Mouse (Mus musculus) cerebellum, adult 2 months (tissue): ENCODE data around the gene Baiap2l1. TPM values are rescaled to one million over a fixed set of nuclear protein-coding genes. Genes with fewer than 3 reads are reported as not detected.

Experiments
- DNase-seq, 2 experiments: peaks; one replicate each; pipeline ENCODE4 v3.0.0; 2021
- H3K27ac ChIP-seq: fragments of 200-500 bp; 2 replicates; pipeline ENCODE4 v1.5.1; 2012; ENCODE audit warnings: low read length, control low read depth, inconsistent platforms; ENCODE audit not compliant: insufficient read depth
- H3K27me3 ChIP-seq: fragments of 200-500 bp; 2 replicates; pipeline ENCODE4 v1.6.1; 2012; ENCODE audit warnings: inconsistent platforms, mild to moderate bottlenecking, low read length, moderate library complexity; ENCODE audit not compliant: control insufficient read depth, insufficient read depth
- H3K4me1 ChIP-seq: fragments of 200-500 bp; 2 replicates; pipeline ENCODE4 v1.6.1; 2011; ENCODE audit warnings: low read length; ENCODE audit not compliant: control insufficient read depth, insufficient read depth
- H3K4me3 ChIP-seq: fragments of 200-500 bp; replicated peaks from 2 replicates; pipeline ENCODE3; 2011; ENCODE audit warnings: mild to moderate bottlenecking, low read depth, low read length, control low read depth; ENCODE audit not compliant: insufficient read depth
- CTCF ChIP-seq: fragments of 200-500 bp; IDR thresholded peaks from 2 replicates; pipeline ENCODE4 v1.5.1; 2011; ENCODE audit warnings: low read depth, mild to moderate bottlenecking, control low read depth, low read length, moderate library complexity, borderline replicate concordance; ENCODE audit not compliant: insufficient read depth
- POLR2A ChIP-seq: fragments of 200-500 bp; IDR thresholded peaks from 2 replicates; pipeline ENCODE4 v1.6.1; 2011; ENCODE audit warnings: low read length, control low read depth, borderline replicate concordance; ENCODE audit not compliant: insufficient read depth
- WGBS: fragments of 180-500 bp; shearing (Covaris S2); methylation state at CpG from one replicate; pipeline ENCODE4 v1.1.7; 2018; 5-methylcytosine and 5-hydroxymethylcytosine counted together
- polyA plus RNA-seq: library from polyadenylated mRNA; depleted of rRNA; stranded (reverse); fragments of >200 nt; gene quantifications from 2 replicates; pipeline ENCODE4 v1.2.3, GENCODE M21; 2012

The Baiap2l1 gene
- polyA plus RNA-seq, 1 experiment: 0.34 TPM

DNA sequence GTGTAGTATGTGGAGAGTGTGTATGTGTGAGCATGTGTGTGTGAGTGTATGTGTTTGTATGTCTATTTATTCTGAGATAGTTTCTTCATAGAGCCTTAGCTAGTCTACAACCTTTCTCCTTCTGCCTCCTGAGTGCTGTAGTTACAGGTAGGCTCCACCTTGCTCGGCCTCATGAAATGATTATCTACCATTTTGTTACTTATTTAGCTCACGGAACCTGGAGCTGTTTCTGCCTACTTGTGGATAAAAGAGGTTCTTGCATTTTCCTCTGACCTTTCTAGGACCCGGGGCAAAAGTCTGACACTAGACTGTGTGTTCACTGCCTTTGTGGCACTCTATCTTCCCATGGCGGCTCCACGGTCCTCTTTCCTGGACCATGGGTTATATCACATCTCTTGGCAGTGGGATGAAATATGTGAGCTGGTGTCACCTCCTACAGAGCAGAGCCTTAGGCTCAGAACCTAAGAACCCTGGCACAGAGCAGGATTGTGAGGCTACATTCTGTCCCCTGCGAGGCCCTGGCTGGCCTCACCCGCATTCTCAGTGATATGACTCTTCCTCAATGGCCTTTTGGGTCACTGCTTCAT is 113.9 kb downstream of the Baiap2l1 start, which contains the start of gene Bri3:
Gene Bri3 (plus strand): TSS at position 537 of the 587 bp plus-strand sequence.
- Histone ChIP-seq H3K4me1 (no peaks in the 10 kb centered on the region), H3K27me3 (no peaks in the 10 kb centered on the region), H3K4me3 (no peak within 1 kb of the TSS), H3K27ac (no peak within 1 kb of the TSS)
- no peak for DNase-seq
- TF ChIP-seq CTCF (no peak), POLR2A (no peak)
- 96% methylated on average over 7 of the region's 7 CpGs for WGBS

DNA sequence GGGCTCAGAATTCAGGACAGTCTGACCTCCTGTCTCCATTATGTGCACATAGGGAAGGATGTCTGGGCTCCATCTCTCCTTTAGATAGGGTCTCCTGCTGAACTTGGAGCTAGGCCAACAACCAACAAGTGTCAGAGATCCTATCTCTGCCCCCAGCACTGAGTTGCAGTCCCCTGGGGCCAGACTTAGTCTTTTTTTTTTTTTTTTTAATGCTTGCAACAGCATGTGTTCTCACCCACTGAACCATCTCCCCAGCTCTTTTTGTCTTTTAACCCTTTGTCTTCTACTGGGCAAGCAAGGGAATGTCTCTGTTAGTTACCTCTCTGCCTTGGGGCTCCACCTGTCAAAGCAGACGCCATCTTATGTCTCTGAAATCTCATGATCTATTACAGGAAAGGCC is 118.9 kb downstream of the Baiap2l1 start:
- Histone ChIP-seq H3K4me3 (no peak overlapping the region), H3K27me3 (no peaks in the 10 kb centered on the region), H3K4me1 (no peaks in the 10 kb centered on the region), H3K27ac (no peak overlapping the region)
- WGBS: 76% methylated on average over 1 of the region's 1 CpGs
- TF ChIP-seq CTCF: no peak
- TF ChIP-seq POLR2A: no peak
- no peak for DNase-seq

DNA sequence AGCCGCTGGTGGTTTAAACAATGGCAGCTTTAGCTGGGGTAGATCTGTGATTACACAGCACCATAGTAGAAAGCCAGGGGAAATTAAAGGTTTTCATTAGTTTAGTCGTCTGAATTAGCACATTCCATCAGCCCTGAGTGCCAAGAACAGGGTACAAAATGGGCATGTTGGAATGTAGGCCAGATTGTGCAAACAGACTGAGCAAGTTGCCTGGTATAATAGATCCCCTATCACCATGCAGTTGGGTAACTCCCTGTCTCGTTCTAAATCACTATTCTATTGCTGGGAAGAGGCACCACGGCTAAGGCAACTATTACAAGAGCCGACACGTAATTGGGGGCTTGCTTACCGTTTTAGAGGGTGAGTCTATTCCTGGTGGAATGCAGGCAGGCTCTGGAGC is 123.2 kb downstream of the Baiap2l1 start:
- WGBS: 82% methylated on average over 7 of the region's 7 CpGs
- H3K27me3 ChIP-seq: no peaks in the 10 kb centered on the region
- no peaks in the 10 kb centered on the region for H3K4me1 ChIP-seq
- no peak for TF ChIP-seq CTCF
- TF ChIP-seq POLR2A: no peak
- DNase-seq: no peak
- no peak overlapping the region for H3K27ac ChIP-seq
- H3K4me3 ChIP-seq: no peak overlapping the region

DNA sequence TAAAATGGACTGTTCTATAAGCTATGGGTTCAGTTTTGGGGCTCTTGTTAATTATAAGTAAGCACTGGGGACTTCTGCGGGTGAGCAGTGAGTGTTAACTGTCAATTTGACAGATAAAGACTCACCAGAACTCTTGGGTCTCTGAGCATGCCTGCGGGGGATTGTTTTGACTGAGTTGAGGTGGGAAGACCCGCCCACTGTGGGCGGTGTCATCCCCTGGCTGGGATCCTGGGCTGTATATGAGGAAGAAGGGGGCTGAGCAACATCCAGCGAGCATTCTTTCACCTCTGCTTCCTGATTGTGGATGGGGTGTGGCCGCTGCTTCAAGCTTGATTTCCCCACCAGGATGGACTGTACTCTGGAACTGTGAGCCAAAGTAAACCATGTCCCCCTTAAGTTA is 123.7 kb downstream of the Baiap2l1 start:
- WGBS: 76% methylated on average over 6 of the region's 6 CpGs

DNA sequence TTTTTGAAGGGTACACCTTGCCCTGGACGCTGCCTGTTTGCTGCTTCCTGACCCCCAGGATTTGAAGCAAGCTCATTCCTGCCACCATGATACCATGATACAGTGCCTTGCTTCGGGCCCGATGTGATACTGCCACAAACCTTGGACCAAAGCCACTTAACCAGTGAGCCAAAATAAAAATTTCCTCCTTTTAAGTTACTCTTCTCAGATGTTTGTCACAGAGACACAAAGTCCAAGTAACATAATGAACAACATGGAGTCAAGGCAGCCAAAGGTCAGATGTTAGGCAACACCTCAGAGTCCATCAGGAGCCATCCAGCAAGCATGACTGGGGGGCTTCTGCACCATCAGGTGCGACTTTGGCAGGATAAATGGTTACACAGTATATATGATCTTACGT is 125.4 kb downstream of the Baiap2l1 start:
- Histone ChIP-seq H3K4me1 (no peaks in the 10 kb centered on the region), H3K27me3 (no peaks in the 10 kb centered on the region), H3K4me3 (no peak overlapping the region), H3K27ac (no peak overlapping the region)
- 86% methylated on average over 5 of the region's 5 CpGs for WGBS
- DNase-seq: no peak
- no peak for TF ChIP-seq CTCF
- no peak for TF ChIP-seq POLR2A

More for the DNA sequence above, 123.7 kb downstream of the Baiap2l1 start:
- H3K4me3 ChIP-seq: no peak overlapping the region
- no peak overlapping the region for H3K27ac ChIP-seq
- TF ChIP-seq POLR2A (no peak), CTCF (no peak)
- no peaks in the 10 kb centered on the region for H3K27me3 ChIP-seq
- no peak for DNase-seq
- H3K4me1 ChIP-seq: no peaks in the 10 kb centered on the region

DNA sequence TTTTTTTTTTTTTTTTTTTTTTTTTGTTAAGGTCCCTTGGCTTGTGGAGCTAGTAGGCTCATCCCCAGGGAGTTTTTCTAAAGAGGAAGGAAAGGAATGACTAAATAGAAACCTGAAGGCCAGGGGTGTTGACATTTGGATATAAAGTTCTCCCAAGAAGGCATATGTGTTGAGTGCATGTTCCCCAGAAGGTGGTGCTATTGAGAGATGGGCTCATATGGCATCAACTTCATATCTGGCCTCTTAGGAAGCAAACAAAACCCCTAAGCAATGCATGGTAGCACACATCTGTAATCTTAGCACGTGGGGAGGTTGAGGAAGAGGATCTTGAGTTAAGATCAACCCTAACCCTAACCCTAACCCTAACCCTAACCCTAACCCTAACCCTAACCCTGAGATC is 126.5 kb downstream of the Baiap2l1 start:
- no peak for TF ChIP-seq POLR2A
- TF ChIP-seq CTCF: no peak; the same call in 1 of the 2 replicates
- WGBS: 77% methylated on average over 1 of the region's 1 CpGs

DNA sequence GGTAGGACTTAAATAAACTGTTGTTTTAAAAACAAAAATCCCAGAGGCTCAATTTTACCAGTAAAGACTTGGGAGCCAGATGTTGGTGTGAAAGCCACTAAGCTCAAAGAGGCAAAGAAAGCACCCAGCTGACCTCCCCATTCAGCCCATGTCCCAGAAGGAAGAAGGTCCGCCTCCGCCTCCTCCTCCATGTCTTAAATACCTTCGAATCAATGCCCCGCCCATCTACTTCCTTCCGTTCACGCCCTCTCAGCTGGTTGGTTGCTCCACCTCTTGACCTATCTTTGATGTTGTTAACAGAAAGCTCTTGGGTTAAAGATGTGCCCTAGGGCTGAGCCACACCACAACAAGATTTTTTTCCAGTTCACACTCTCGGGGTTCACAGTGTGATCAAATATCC is 127.7 kb downstream of the Baiap2l1 start:
- TF ChIP-seq CTCF (no peak), POLR2A (no peak)
- H3K4me3 ChIP-seq: no peak overlapping the region
- DNase-seq: no peak
- H3K27me3 ChIP-seq: no peaks in the 10 kb centered on the region
- 88% methylated on average over 7 of the region's 7 CpGs for WGBS
- H3K27ac ChIP-seq: no peak overlapping the region
- peaks cover under 1% of the 10 kb centered on the region; the same call in 1 of the 2 replicates for H3K4me1 ChIP-seq

More for the DNA sequence above, 126.5 kb downstream of the Baiap2l1 start:
- no peaks in the 10 kb centered on the region for H3K27me3 ChIP-seq
- DNase-seq: no peak
- no peaks in the 10 kb centered on the region for H3K4me1 ChIP-seq
- H3K4me3 ChIP-seq: no peak overlapping the region
- no peak overlapping the region for H3K27ac ChIP-seq

DNA sequence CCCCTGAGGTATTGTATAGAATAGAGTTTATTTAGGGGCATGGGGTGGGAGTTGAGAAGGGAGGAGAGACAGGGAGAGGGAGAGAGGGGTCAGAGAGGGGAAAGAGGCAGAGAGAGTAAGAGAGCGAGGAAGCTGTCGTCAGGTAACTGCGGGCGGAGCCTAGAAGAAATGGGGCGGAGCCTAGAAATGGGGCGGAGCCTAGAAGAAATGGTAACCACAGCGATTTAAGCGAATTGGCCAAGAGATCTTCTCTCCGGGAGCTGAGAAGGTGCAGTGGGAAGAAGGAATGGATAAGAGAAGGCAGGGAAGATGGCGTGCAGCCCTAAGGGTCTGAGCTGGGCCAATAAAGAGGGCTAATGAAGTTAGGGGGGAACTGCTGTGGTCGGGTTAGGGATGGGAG is 131.7 kb downstream of the Baiap2l1 start:
- 35% methylated on average over 11 of the region's 11 CpGs for WGBS
- no peak for DNase-seq
- Histone ChIP-seq H3K27me3 (no peaks in the 10 kb centered on the region), H3K4me1 (peaks cover 14% of the 10 kb centered on the region), H3K27ac (no peak overlapping the region), H3K4me3 (no peak overlapping the region)
- TF ChIP-seq CTCF: no peak
- TF ChIP-seq POLR2A: no peak
